Mouse (Mus musculus) heart, postnatal 0 days (tissue): ENCODE results near the gene Macrod1. TPM values are rescaled to one million over a fixed set of nuclear protein-coding genes. Genes with fewer than 3 reads are reported as not detected.
A peak's percentile ranks its signal among the peaks of the same experiment; 100 is the strongest.

ENCODE experiments used
- ATAC-seq: fragments of 200-750 bp; cut with Nextera tagmentation; 2 replicates; pipeline ENCODE4 v1.8.0; 2017; ENCODE audit warnings: low read depth, moderate number of reproducible peaks, moderate library complexity; ENCODE audit not compliant: insufficient read depth
- DNase-seq: peaks from one replicate; pipeline ENCODE4 v3.0.0-alpha.2; 2016; ENCODE audit warnings: low spot score
- H3K27ac ChIP-seq: fragments of 300-500 bp; sonication (generic); 2 replicates; pipeline ENCODE4 v1.5.1; 2014; ENCODE audit warnings: low read depth, mild to moderate bottlenecking
- H3K27me3 ChIP-seq: fragments of 300-500 bp; sonication (generic); 2 replicates; pipeline ENCODE4 v1.6.1; 2014; ENCODE audit warnings: low read length, mixed read lengths; ENCODE audit not compliant: control insufficient read depth, insufficient read depth
- H3K36me3 ChIP-seq: fragments of 300-500 bp; sonication (generic); replicated peaks from 2 replicates; pipeline ENCODE4 v1.6.1; 2014; ENCODE audit warnings: low read length, mixed read lengths; ENCODE audit not compliant: control insufficient read depth, insufficient read depth
- H3K4me1 ChIP-seq: fragments of 300-500 bp; sonication (generic); 2 replicates; pipeline ENCODE4 v1.6.1; 2014; ENCODE audit warnings: antibody characterized with exemption; ENCODE audit not compliant: control insufficient read depth, insufficient read depth
- H3K4me2 ChIP-seq: fragments of 300-500 bp; sonication (generic); 2 replicates; pipeline ENCODE4 v1.6.1; 2014; ENCODE audit warnings: low read depth, mild to moderate bottlenecking, low read length, moderate library complexity
- H3K4me3 ChIP-seq: fragments of 300-500 bp; sonication (generic); 2 replicates; pipeline ENCODE4 v1.5.1; 2014; ENCODE audit warnings: low read depth, low read length
- H3K9ac ChIP-seq: fragments of 300-500 bp; sonication (generic); replicated peaks from 2 replicates; pipeline ENCODE4 v1.6.1; 2014; ENCODE audit warnings: low read depth, low read length, mixed read lengths
- H3K9me3 ChIP-seq: fragments of 300-500 bp; sonication (generic); replicated peaks from 2 replicates; pipeline ENCODE4 v1.6.1; 2016; ENCODE audit warnings: low read length; ENCODE audit not compliant: control insufficient read depth
- CTCF ChIP-seq: IDR thresholded peaks from 2 replicates; pipeline ENCODE4 v1.5.1; 2016; ENCODE audit warnings: antibody characterized with exemption, control low read depth, low read depth
- EP300 ChIP-seq: IDR thresholded peaks from 2 replicates; pipeline ENCODE4 v1.6.1; 2016; ENCODE audit warnings: antibody characterized with exemption, low read depth
- WGBS: fragments of 180-500 bp; shearing (Covaris S2); extraction: QIAGEN DNeasy Blood & Tissue Kit; methylation state at CpG from one replicate; pipeline ENCODE4 v1.1.7; 2014; 5-methylcytosine and 5-hydroxymethylcytosine counted together
- polyA plus RNA-seq: library from polyadenylated mRNA; unstranded; fragments of >200 nt; fragmentation: Nextera tagmentation; extraction: Ambion mirVana; gene quantifications from 2 replicates; pipeline ENCODE4 v1.2.1, GENCODE M21; 2015
- total RNA-seq: library from RNA; depleted of rRNA; stranded (reverse); fragments of >200 nt; gene quantifications from 2 replicates; pipeline ENCODE4 v1.2.3, GENCODE M21; 2014; ENCODE audit warnings: low replicate concordance

The Macrod1 gene
- total and polyA plus RNA-seq, 2 experiments from 2014 or later, result 113 to 122 TPM

- Histone ChIP-seq H3K27me3 (no peaks in the 10 kb centered on the region), H3K4me3 (no peak overlapping the region), H3K4me1 (peaks cover 22% of the 10 kb centered on the region), H3K27ac (no peak overlapping the region), H3K9ac (no peak overlapping the region), H3K9me3 (no peaks in the 10 kb centered on the region), H3K4me2 (no peak overlapping the region), H3K36me3 (no peaks in the 10 kb centered on the region)
- no peak for ATAC-seq
- TF ChIP-seq EP300, result no peak
- no peak for TF ChIP-seq CTCF
- DNase-seq, result no peak
- WGBS, result 61% methylated on average over 5 of the region's 5 CpGs
These were observed 36.1 kb downstream of the Macrod1 start for GRCm38 (mm10) chr19:7092756-7093155.

- Histone ChIP-seq H3K27ac (no peak overlapping the region), H3K36me3 (no peaks in the 10 kb centered on the region), H3K4me2 (no peak overlapping the region), H3K27me3 (no peaks in the 10 kb centered on the region), H3K4me1 (0 out of 2 replicates have a peak, but pooled peaks cover 4% of the 10 kb centered on the region), H3K4me3 (no peak overlapping the region), H3K9me3 (no peaks in the 10 kb centered on the region), H3K9ac (no peak overlapping the region)
- 80% methylated on average over 3 of the region's 3 CpGs for WGBS
- no peak for DNase-seq
- no peak for ATAC-seq
- TF ChIP-seq CTCF (no peak), EP300 (no peak)
These were observed 43.1 kb downstream of the Macrod1 start for GRCm38 (mm10) chr19:7099620-7100155.

- H3K9me3 ChIP-seq, result no peaks in the 10 kb centered on the region
- H3K4me3 ChIP-seq, result no peak overlapping the region
- H3K4me1 ChIP-seq, result 0 out of 2 replicates have a peak, but pooled peaks cover 4% of the 10 kb centered on the region
- ATAC-seq (no peak), DNase-seq (no peak)
- H3K27me3 ChIP-seq, result no peaks in the 10 kb centered on the region
- 90% methylated on average over 10 of the region's 10 CpGs for WGBS
- no peak for TF ChIP-seq CTCF
- no peak for TF ChIP-seq EP300
- H3K9ac ChIP-seq, result no peak overlapping the region
- no peaks in the 10 kb centered on the region for H3K36me3 ChIP-seq
- no peak overlapping the region for H3K4me2 ChIP-seq
- no peak overlapping the region for H3K27ac ChIP-seq
These were observed 45.4 kb downstream of the Macrod1 start for GRCm38 (mm10) chr19:7102039-7102438.

GRCm38 (mm10) chr19:7103349-7103992 is 46.9 kb downstream of the Macrod1 start:
- H3K9me3 ChIP-seq, result no peaks in the 10 kb centered on the region
- 77% methylated on average over 4 of the region's 4 CpGs for WGBS
- H3K4me3 ChIP-seq, result no peak overlapping the region
- no peaks in the 10 kb centered on the region for H3K27me3 ChIP-seq
- H3K9ac ChIP-seq, result no peak overlapping the region
- no peaks in the 10 kb centered on the region for H3K36me3 ChIP-seq
- H3K4me2 ChIP-seq, result no peak overlapping the region
- H3K27ac ChIP-seq, result 0 out of 2 replicates have a peak overlapping the region, but pooled peaks have one; percentile 25
- ATAC-seq (peak; percentile 51; the same call in 1 of the 2 replicates), DNase-seq (peak; percentile 49)
- H3K4me1 ChIP-seq, result peaks cover 12% of the 10 kb centered on the region
- no peak for TF ChIP-seq EP300
- TF ChIP-seq CTCF, result no peak

- DNase-seq (peak; percentile 44), ATAC-seq (peak; percentile 57; the same call in 1 of the 2 replicates)
- Histone ChIP-seq H3K27me3 (no peaks in the 10 kb centered on the region), H3K4me2 (no peak overlapping the region), H3K9ac (no peak overlapping the region), H3K36me3 (no peaks in the 10 kb centered on the region), H3K27ac (0 out of 2 replicates have a peak overlapping the region, but pooled peaks have one; percentile 17), H3K4me3 (no peak overlapping the region), H3K9me3 (no peaks in the 10 kb centered on the region), H3K4me1 (peaks cover 12% of the 10 kb centered on the region)
- TF ChIP-seq CTCF (peak; percentile 42), EP300 (no peak)
- WGBS, result 47% methylated on average over 19 of the region's 19 CpGs
These were observed 47.4 kb downstream of the Macrod1 start for GRCm38 (mm10) chr19:7103993-7104401.

- ATAC-seq, result no peak
- DNase-seq, result no peak
- H3K4me2 ChIP-seq, result no peak within 1 kb of the TSS
- H3K4me1 ChIP-seq, result peaks cover 16% of the 10 kb centered on the region
- 70% methylated on average over 9 of the region's 9 CpGs for WGBS
- no peaks in the 10 kb centered on the region for H3K27me3 ChIP-seq
- no peak within 1 kb of the TSS for H3K4me3 ChIP-seq
- H3K27ac ChIP-seq, result no peak within 1 kb of the TSS
- H3K36me3 ChIP-seq, result no peaks in the 10 kb centered on the region
- no peaks in the 10 kb centered on the region for H3K9me3 ChIP-seq
- TF ChIP-seq CTCF (no peak), EP300 (no peak)
- H3K9ac ChIP-seq, result no peak within 1 kb of the TSS
These were observed 48.9 kb downstream of the Macrod1 start, which contains the start of gene Flrt1 for GRCm38 (mm10) chr19:7105544-7105943. Gene Flrt1 (minus strand): TSS chr19:7105729.
